Mouse (Mus musculus): Measurements from ENCODE around the gene Ano10. TPM values are rescaled to one million over a fixed set of nuclear protein-coding genes. Genes with fewer than 3 reads are reported as not detected.

Ano10 gene
- polyA plus RNA-seq, 1 experiment from 2014 or later = 55.4 TPM

DNA sequence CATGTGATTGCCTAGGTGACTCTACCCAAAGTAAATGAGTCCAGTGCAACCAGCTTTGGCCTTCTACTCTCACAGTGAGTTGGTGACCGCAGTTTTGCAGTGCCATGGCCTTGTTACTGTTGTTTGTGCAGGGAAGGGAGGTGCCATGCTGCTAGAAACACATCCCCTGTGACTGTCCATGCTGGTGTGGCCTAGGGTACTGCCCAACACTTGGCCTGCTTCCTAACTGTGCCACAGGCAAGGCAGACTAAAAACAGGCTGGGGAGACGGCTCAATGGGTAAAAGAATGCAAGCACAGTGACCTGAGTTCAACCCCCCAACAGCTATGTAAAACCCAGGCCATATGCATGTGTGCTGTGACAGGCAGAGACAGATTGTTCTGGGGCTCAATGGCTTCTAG is 74.3 kb downstream of the Ano10 start:
- WGBS = 58% methylated on average over 2 of the region's 2 CpGs
- DNase-seq (ENCODE audit: low spot score) (no peak), ATAC-seq (ENCODE audit: insufficient read depth, low FRiP score, low TSS enrichment) (no peak)
- H3K9ac ChIP-seq (ENCODE audit: low read length) = no peak overlapping the region
- no peak overlapping the region for H3K4me3 ChIP-seq (ENCODE audit: low read depth, low read length)
- H3K27me3 ChIP-seq (ENCODE audit: control insufficient read depth, insufficient read depth, low read length) = no peaks in the 10 kb centered on the region
- H3K9me3 ChIP-seq (ENCODE audit: control insufficient read depth, low read length) = no peaks in the 10 kb centered on the region
- no peak overlapping the region for H3K4me2 ChIP-seq (ENCODE audit: low read depth)
- no peaks in the 10 kb centered on the region for H3K36me3 ChIP-seq (ENCODE audit: control insufficient read depth, insufficient read depth, low read length)
- H3K27ac ChIP-seq (ENCODE audit: low read depth, low read length) = no peak overlapping the region
- peaks cover 7% of the 10 kb centered on the region for H3K4me1 ChIP-seq (ENCODE audit: control insufficient read depth, insufficient read depth, low read length)

DNA sequence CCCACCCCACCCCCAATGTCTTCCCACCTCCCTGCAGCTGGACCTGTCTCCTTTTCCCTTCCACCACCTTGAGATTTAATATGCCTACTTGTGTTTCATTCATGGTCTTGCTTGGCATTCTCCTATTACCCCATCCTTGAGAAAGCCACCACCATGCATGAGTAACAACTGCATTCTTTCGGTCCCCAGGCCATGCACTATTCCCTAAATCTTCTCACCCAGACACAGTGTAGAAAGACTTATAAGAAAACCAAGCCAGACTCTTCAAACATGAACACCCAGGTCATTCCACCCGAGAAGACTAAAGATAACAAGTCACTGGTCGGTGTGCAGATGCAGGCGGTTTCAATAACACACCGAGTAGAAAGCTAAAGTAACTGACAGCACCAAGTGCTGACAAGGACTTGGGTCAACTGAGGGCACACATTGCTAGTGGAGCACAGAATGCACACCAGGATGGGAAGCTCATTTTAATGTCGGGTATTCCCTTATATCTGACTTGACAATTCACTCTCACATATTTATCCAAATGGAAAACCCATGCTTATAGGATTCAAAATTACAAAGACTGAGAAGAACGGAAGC is 77.2 kb downstream of the Ano10 start:
- no peaks in the 10 kb centered on the region for H3K4me1 ChIP-seq (ENCODE audit: control insufficient read depth, insufficient read depth, low read length)
- H3K4me2 ChIP-seq (ENCODE audit: low read depth) = no peak overlapping the region
- 76% methylated on average over 7 of the region's 7 CpGs for WGBS
- no peak overlapping the region for H3K27ac ChIP-seq (ENCODE audit: low read depth, low read length)
- H3K9me3 ChIP-seq (ENCODE audit: control insufficient read depth, low read length) = no peaks in the 10 kb centered on the region
- DNase-seq (ENCODE audit: low spot score) (no peak), ATAC-seq (ENCODE audit: insufficient read depth, low FRiP score, low TSS enrichment) (no peak)
- H3K4me3 ChIP-seq (ENCODE audit: low read depth, low read length) = no peak overlapping the region
- H3K36me3 ChIP-seq (ENCODE audit: control insufficient read depth, insufficient read depth, low read length) = no peaks in the 10 kb centered on the region
- H3K9ac ChIP-seq (ENCODE audit: low read length) = no peak overlapping the region
- no peaks in the 10 kb centered on the region for H3K27me3 ChIP-seq (ENCODE audit: control insufficient read depth, insufficient read depth, low read length)

- Histone ChIP-seq H3K4me1 (ENCODE audit: control insufficient read depth, insufficient read depth, low read length) (no peaks in the 10 kb centered on the region), H3K4me3 (ENCODE audit: low read depth, low read length) (no peak overlapping the region), H3K4me2 (ENCODE audit: low read depth) (no peak overlapping the region), H3K27me3 (ENCODE audit: control insufficient read depth, insufficient read depth, low read length) (no peaks in the 10 kb centered on the region), H3K27ac (ENCODE audit: low read depth, low read length) (no peak overlapping the region), H3K9ac (ENCODE audit: low read length) (no peak overlapping the region), H3K9me3 (ENCODE audit: control insufficient read depth, low read length) (no peaks in the 10 kb centered on the region), H3K36me3 (ENCODE audit: control insufficient read depth, insufficient read depth, low read length) (no peaks in the 10 kb centered on the region)
- ATAC-seq (ENCODE audit: insufficient read depth, low FRiP score, low TSS enrichment) (no peak), DNase-seq (ENCODE audit: low spot score) (no peak)
These were observed 79.1 kb downstream of the Ano10 start for GRCm38 (mm10) chr9:122215118-122215517.

- 72% methylated on average over 4 of the region's 4 CpGs for WGBS
These were observed 85.9 kb downstream of the Ano10 start for GRCm38 (mm10) chr9:122208311-122208710.

GRCm38 (mm10) chr9:122205543-122206200 is 88.6 kb downstream of the Ano10 start:
- no peaks in the 10 kb centered on the region for H3K4me1 ChIP-seq (ENCODE audit: control insufficient read depth, insufficient read depth, low read length)
- H3K36me3 ChIP-seq (ENCODE audit: control insufficient read depth, insufficient read depth, low read length) = no peaks in the 10 kb centered on the region
- no peak for ATAC-seq (ENCODE audit: insufficient read depth, low FRiP score, low TSS enrichment)
- WGBS = 69% methylated on average over 11 of the region's 11 CpGs
- no peak overlapping the region for H3K4me3 ChIP-seq (ENCODE audit: low read depth, low read length)
- DNase-seq (ENCODE audit: low spot score) = no peak
- H3K27ac ChIP-seq (ENCODE audit: low read depth, low read length) = no peak overlapping the region
- no peaks in the 10 kb centered on the region for H3K27me3 ChIP-seq (ENCODE audit: control insufficient read depth, insufficient read depth, low read length)
- H3K4me2 ChIP-seq (ENCODE audit: low read depth) = no peak overlapping the region
- H3K9me3 ChIP-seq (ENCODE audit: control insufficient read depth, low read length) = no peaks in the 10 kb centered on the region
- H3K9ac ChIP-seq (ENCODE audit: low read length) = no peak overlapping the region

More at GRCm38 (mm10) chr9:122208311-122208710, 85.9 kb downstream of the Ano10 start:
- DNase-seq (ENCODE audit: low spot score) = no peak
- no peak overlapping the region for H3K4me3 ChIP-seq (ENCODE audit: low read depth, low read length)
- no peak overlapping the region for H3K27ac ChIP-seq (ENCODE audit: low read depth, low read length)
- no peaks in the 10 kb centered on the region for H3K27me3 ChIP-seq (ENCODE audit: control insufficient read depth, insufficient read depth, low read length)
- no peak for ATAC-seq (ENCODE audit: insufficient read depth, low FRiP score, low TSS enrichment)
- H3K4me2 ChIP-seq (ENCODE audit: low read depth) = no peak overlapping the region
- no peak overlapping the region for H3K9ac ChIP-seq (ENCODE audit: low read length)
- H3K36me3 ChIP-seq (ENCODE audit: control insufficient read depth, insufficient read depth, low read length) = no peaks in the 10 kb centered on the region
- H3K4me1 ChIP-seq (ENCODE audit: control insufficient read depth, insufficient read depth, low read length) = no peaks in the 10 kb centered on the region
- H3K9me3 ChIP-seq (ENCODE audit: control insufficient read depth, low read length) = no peaks in the 10 kb centered on the region

DNA sequence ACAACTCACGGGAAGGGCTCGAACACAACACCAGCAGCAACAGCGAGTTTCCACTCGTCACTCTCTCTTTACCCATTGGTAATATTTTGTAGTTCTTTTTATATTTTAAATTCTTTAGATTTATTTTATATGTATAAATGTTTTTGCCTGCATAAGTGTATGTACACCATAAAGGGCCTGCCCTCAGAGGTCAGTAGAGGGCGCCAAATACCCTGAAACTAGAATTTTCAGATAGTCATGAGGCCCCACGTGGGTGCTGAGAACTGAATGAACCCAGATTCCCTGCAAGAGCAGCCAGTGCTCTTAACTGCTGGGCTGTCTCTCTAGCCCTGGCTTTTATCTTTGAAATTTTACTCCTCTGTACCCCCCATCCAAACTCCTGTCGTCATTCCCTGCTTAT is 89.7 kb downstream of the Ano10 start:
- H3K9me3 ChIP-seq (ENCODE audit: control insufficient read depth, low read length) = no peaks in the 10 kb centered on the region

DNA sequence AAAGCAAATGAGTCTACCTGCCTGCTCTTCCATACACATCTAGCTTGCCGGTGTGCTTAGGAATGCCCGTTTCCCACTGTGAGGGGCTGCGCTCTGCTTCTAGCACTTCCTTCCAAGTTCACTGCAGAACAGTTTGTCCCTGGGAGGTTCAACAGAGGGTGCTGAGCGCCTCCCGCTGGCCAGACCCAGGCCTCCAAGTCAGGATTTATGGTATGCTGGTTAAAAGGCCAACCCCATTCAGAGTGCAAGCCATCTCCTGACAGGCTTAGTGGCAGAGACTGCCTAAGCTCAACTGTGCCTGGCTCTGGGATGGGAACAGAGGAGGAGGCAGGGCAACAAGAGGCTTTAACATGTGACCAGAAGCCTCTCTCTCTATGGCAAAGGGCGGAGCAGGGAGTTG is 95.0 kb downstream of the Ano10 start:
- ATAC-seq (ENCODE audit: insufficient read depth, low FRiP score, low TSS enrichment) = no peak
- Histone ChIP-seq H3K9me3 (ENCODE audit: control insufficient read depth, low read length) (no peaks in the 10 kb centered on the region), H3K9ac (ENCODE audit: low read length) (no peak overlapping the region), H3K4me2 (ENCODE audit: low read depth) (no peak overlapping the region), H3K4me1 (ENCODE audit: control insufficient read depth, insufficient read depth, low read length) (peaks cover 5% of the 10 kb centered on the region; the same call in 1 of the 2 replicates), H3K36me3 (ENCODE audit: control insufficient read depth, insufficient read depth, low read length) (no peaks in the 10 kb centered on the region), H3K27me3 (ENCODE audit: control insufficient read depth, insufficient read depth, low read length) (no peaks in the 10 kb centered on the region), H3K27ac (ENCODE audit: low read depth, low read length) (no peak overlapping the region), H3K4me3 (ENCODE audit: low read depth, low read length) (no peak overlapping the region)
- peak; percentile 46 for DNase-seq (ENCODE audit: low spot score)
- WGBS = 23% methylated on average over 6 of the region's 6 CpGs

More for the DNA sequence above, 89.7 kb downstream of the Ano10 start:
- H3K27ac ChIP-seq (ENCODE audit: low read depth, low read length) = no peak overlapping the region
- no peak for ATAC-seq (ENCODE audit: insufficient read depth, low FRiP score, low TSS enrichment)
- 63% methylated on average over 7 of the region's 7 CpGs for WGBS
- H3K4me2 ChIP-seq (ENCODE audit: low read depth) = no peak overlapping the region
- H3K4me3 ChIP-seq (ENCODE audit: low read depth, low read length) = no peak overlapping the region
- peak; percentile 38 for DNase-seq (ENCODE audit: low spot score)
- H3K36me3 ChIP-seq (ENCODE audit: control insufficient read depth, insufficient read depth, low read length) = no peaks in the 10 kb centered on the region
- H3K4me1 ChIP-seq (ENCODE audit: control insufficient read depth, insufficient read depth, low read length) = peaks cover 3% of the 10 kb centered on the region; the same call in 1 of the 2 replicates
- H3K27me3 ChIP-seq (ENCODE audit: control insufficient read depth, insufficient read depth, low read length) = no peaks in the 10 kb centered on the region
- no peak overlapping the region for H3K9ac ChIP-seq (ENCODE audit: low read length)

GRCm38 (mm10) chr9:122198621-122199020 is 95.6 kb downstream of the Ano10 start:
- DNase-seq (ENCODE audit: low spot score) (no peak), ATAC-seq (ENCODE audit: insufficient read depth, low FRiP score, low TSS enrichment) (no peak)
- Histone ChIP-seq H3K27ac (ENCODE audit: low read depth, low read length) (no peak overlapping the region), H3K9me3 (ENCODE audit: control insufficient read depth, low read length) (no peaks in the 10 kb centered on the region), H3K9ac (ENCODE audit: low read length) (no peak overlapping the region), H3K36me3 (ENCODE audit: control insufficient read depth, insufficient read depth, low read length) (no peaks in the 10 kb centered on the region), H3K4me2 (ENCODE audit: low read depth) (no peak overlapping the region), H3K27me3 (ENCODE audit: control insufficient read depth, insufficient read depth, low read length) (no peaks in the 10 kb centered on the region), H3K4me3 (ENCODE audit: low read depth, low read length) (no peak overlapping the region), H3K4me1 (ENCODE audit: control insufficient read depth, insufficient read depth, low read length) (peaks cover 5% of the 10 kb centered on the region; the same call in 1 of the 2 replicates)
- 87% methylated on average over 3 of the region's 3 CpGs for WGBS

GRCm38 (mm10) chr9:122197021-122197420 is 97.2 kb downstream of the Ano10 start:
- Histone ChIP-seq H3K4me3 (ENCODE audit: low read depth, low read length) (no peak overlapping the region), H3K27ac (ENCODE audit: low read depth, low read length) (no peak overlapping the region), H3K4me1 (ENCODE audit: control insufficient read depth, insufficient read depth, low read length) (peaks cover 5% of the 10 kb centered on the region; the same call in 1 of the 2 replicates), H3K9me3 (ENCODE audit: control insufficient read depth, low read length) (no peaks in the 10 kb centered on the region), H3K9ac (ENCODE audit: low read length) (no peak overlapping the region), H3K4me2 (ENCODE audit: low read depth) (no peak overlapping the region), H3K36me3 (ENCODE audit: control insufficient read depth, insufficient read depth, low read length) (no peaks in the 10 kb centered on the region), H3K27me3 (ENCODE audit: control insufficient read depth, insufficient read depth, low read length) (no peaks in the 10 kb centered on the region)
- ATAC-seq (ENCODE audit: insufficient read depth, low FRiP score, low TSS enrichment) = no peak
- 80% methylated on average over 5 of the region's 5 CpGs for WGBS
- no peak for DNase-seq (ENCODE audit: low spot score)

Data from neural tube, embryonic 11.5 days (tissue).